Mouse (Mus musculus) kidney, adult 2 months (tissue): ENCODE measurements around the gene Doxl2.

Source experiments
- CTCF ChIP-seq: fragments of 200-500 bp; conservative IDR thresholded peaks from 2 replicates; pipeline ENCODE4 v1.5.1; 2011; ENCODE audit warnings: low read depth, mild to moderate bottlenecking, control low read depth, low read length, moderate library complexity, mixed read lengths; ENCODE audit not compliant: insufficient read depth, insufficient read length
- POLR2A ChIP-seq: fragments of 200-500 bp; IDR thresholded peaks from one replicate; pipeline ENCODE4 v1.6.1; 2011; ENCODE audit warnings: low read depth, low read length, control low read depth

GRCm38 (mm10) chr6:48974663-48975062 lies at the start of gene Doxl2:
- TF ChIP-seq CTCF (no peak), POLR2A (no peak)
